Mouse (Mus musculus): ENCODE measurements around the gene Itm2b. TPM values are rescaled to one million over a fixed set of nuclear protein-coding genes. Genes with fewer than 3 reads are reported as not detected.

Gene Itm2b
- 1,793 and 1,993 TPM in 2 replicates for polyA plus RNA-seq (2012; rRNA removed)

GRCm38 (mm10) chr14:73384913-73385719, at the start of gene Itm2b:
Gene Itm2b, minus strand, starts transcription at chr14:73385289.
- DNase-seq: peak; percentile 85 to 93
- Histone ChIP-seq H3K27ac (ENCODE audit: insufficient read depth, low read length) (peak within 1 kb of the TSS; percentile 100), H3K4me3 (replicated peaks; ENCODE audit: insufficient read depth, low read depth, low read length) (peak within 1 kb of the TSS; percentile 94), H3K4me1 (ENCODE audit: control insufficient read depth, insufficient read depth, low read length) (peaks cover 8% of the 10 kb centered on the region; the same call in 1 of the 2 replicates), H3K27me3 (ENCODE audit: control insufficient read depth, insufficient read depth, low read length) (no peaks in the 10 kb centered on the region)
- WGBS: under 1% methylated on average over 62 of the region's 62 CpGs
- TF ChIP-seq POLR2A (IDR thresholded peaks at IDR 0.05; ENCODE audit: borderline replicate concordance, insufficient read depth, low read length) (peak; percentile 85), CTCF (IDR thresholded peaks at IDR 0.05; ENCODE audit: borderline replicate concordance, insufficient read depth, low read depth, low read length) (no peak)

- 89% methylated on average over 6 of the region's 6 CpGs for WGBS
- Histone ChIP-seq H3K27me3 (ENCODE audit: control insufficient read depth, insufficient read depth, low read length) (no peaks in the 10 kb centered on the region), H3K4me3 (replicated peaks; ENCODE audit: insufficient read depth, low read depth, low read length) (no peak overlapping the region), H3K27ac (ENCODE audit: insufficient read depth, low read length) (no peak overlapping the region), H3K4me1 (ENCODE audit: control insufficient read depth, insufficient read depth, low read length) (no peaks in the 10 kb centered on the region)
- DNase-seq: no peak
- TF ChIP-seq CTCF (IDR thresholded peaks at IDR 0.05; ENCODE audit: borderline replicate concordance, insufficient read depth, low read depth, low read length) (no peak), POLR2A (IDR thresholded peaks at IDR 0.05; ENCODE audit: borderline replicate concordance, insufficient read depth, low read length) (no peak)
Observed at GRCm38 (mm10) chr14:73433487-73433886, 48.4 kb upstream of the Itm2b start.

- Histone ChIP-seq H3K4me3 (replicated peaks; ENCODE audit: insufficient read depth, low read depth, low read length) (no peak overlapping the region), H3K27me3 (ENCODE audit: control insufficient read depth, insufficient read depth, low read length) (no peaks in the 10 kb centered on the region), H3K27ac (ENCODE audit: insufficient read depth, low read length) (no peak overlapping the region), H3K4me1 (ENCODE audit: control insufficient read depth, insufficient read depth, low read length) (peaks cover 12% of the 10 kb centered on the region)
- DNase-seq: no peak
- TF ChIP-seq POLR2A (IDR thresholded peaks at IDR 0.05; ENCODE audit: borderline replicate concordance, insufficient read depth, low read length): no peak
- 77% methylated on average over 12 of the region's 12 CpGs for WGBS
Observed at GRCm38 (mm10) chr14:73430571-73430970, 45.5 kb upstream of the Itm2b start.

- no peak overlapping the region for H3K4me3 ChIP-seq (replicated peaks; ENCODE audit: insufficient read depth, low read depth, low read length)
- TF ChIP-seq CTCF (IDR thresholded peaks at IDR 0.05; ENCODE audit: borderline replicate concordance, insufficient read depth, low read depth, low read length) (no peak), POLR2A (IDR thresholded peaks at IDR 0.05; ENCODE audit: borderline replicate concordance, insufficient read depth, low read length) (0 out of 2 replicates have a peak, but pooled peaks have one; percentile 11)
- no peaks in the 10 kb centered on the region for H3K27me3 ChIP-seq (ENCODE audit: control insufficient read depth, insufficient read depth, low read length)
- DNase-seq: peak; percentile 74 to 92
- WGBS: 7% methylated on average over 2 of the region's 2 CpGs
- peaks cover 30% of the 10 kb centered on the region for H3K4me1 ChIP-seq (ENCODE audit: control insufficient read depth, insufficient read depth, low read length)
- H3K27ac ChIP-seq (ENCODE audit: insufficient read depth, low read length): peak overlapping the region; percentile 99
Observed at GRCm38 (mm10) chr14:73425571-73426041, 40.5 kb upstream of the Itm2b start.

- DNase-seq: peak; percentile 77 to 92
- Histone ChIP-seq H3K4me3 (replicated peaks; ENCODE audit: insufficient read depth, low read depth, low read length) (peak overlapping the region; percentile 15), H3K4me1 (ENCODE audit: control insufficient read depth, insufficient read depth, low read length) (peaks cover 35% of the 10 kb centered on the region), H3K27me3 (ENCODE audit: control insufficient read depth, insufficient read depth, low read length) (no peaks in the 10 kb centered on the region), H3K27ac (ENCODE audit: insufficient read depth, low read length) (peak overlapping the region; percentile 86)
- TF ChIP-seq CTCF (IDR thresholded peaks at IDR 0.05; ENCODE audit: borderline replicate concordance, insufficient read depth, low read depth, low read length): no peak
- TF ChIP-seq POLR2A (IDR thresholded peaks at IDR 0.05; ENCODE audit: borderline replicate concordance, insufficient read depth, low read length): 0 out of 2 replicates have a peak, but pooled peaks have one; percentile 21
- 3% methylated on average over 6 of the region's 6 CpGs for WGBS
Observed at GRCm38 (mm10) chr14:73424961-73425360, 39.9 kb upstream of the Itm2b start.

GRCm38 (mm10) chr14:73423542-73423941, 38.5 kb upstream of the Itm2b start:
- no peak for TF ChIP-seq POLR2A (IDR thresholded peaks at IDR 0.05; ENCODE audit: borderline replicate concordance, insufficient read depth, low read length)
- no peak for TF ChIP-seq CTCF (IDR thresholded peaks at IDR 0.05; ENCODE audit: borderline replicate concordance, insufficient read depth, low read depth, low read length)
- Histone ChIP-seq H3K27ac (ENCODE audit: insufficient read depth, low read length) (no peak overlapping the region), H3K4me3 (replicated peaks; ENCODE audit: insufficient read depth, low read depth, low read length) (no peak overlapping the region), H3K27me3 (ENCODE audit: control insufficient read depth, insufficient read depth, low read length) (no peaks in the 10 kb centered on the region), H3K4me1 (ENCODE audit: control insufficient read depth, insufficient read depth, low read length) (peaks cover 40% of the 10 kb centered on the region)
- no peak for DNase-seq

GRCm38 (mm10) chr14:73422621-73423020, 37.5 kb upstream of the Itm2b start:
- Histone ChIP-seq H3K4me3 (replicated peaks; ENCODE audit: insufficient read depth, low read depth, low read length) (no peak overlapping the region), H3K4me1 (ENCODE audit: control insufficient read depth, insufficient read depth, low read length) (peaks cover 40% of the 10 kb centered on the region), H3K27ac (ENCODE audit: insufficient read depth, low read length) (no peak overlapping the region), H3K27me3 (ENCODE audit: control insufficient read depth, insufficient read depth, low read length) (no peaks in the 10 kb centered on the region)
- no peak for TF ChIP-seq POLR2A (IDR thresholded peaks at IDR 0.05; ENCODE audit: borderline replicate concordance, insufficient read depth, low read length)
- no peak for TF ChIP-seq CTCF (IDR thresholded peaks at IDR 0.05; ENCODE audit: borderline replicate concordance, insufficient read depth, low read depth, low read length)
- DNase-seq: no peak
- WGBS: 78% methylated on average over 2 of the region's 2 CpGs

GRCm38 (mm10) chr14:73421580-73421979, 36.5 kb upstream of the Itm2b start:
- TF ChIP-seq CTCF (IDR thresholded peaks at IDR 0.05; ENCODE audit: borderline replicate concordance, insufficient read depth, low read depth, low read length) (no peak), POLR2A (IDR thresholded peaks at IDR 0.05; ENCODE audit: borderline replicate concordance, insufficient read depth, low read length) (no peak)
- H3K27ac ChIP-seq (ENCODE audit: insufficient read depth, low read length): no peak overlapping the region
- H3K4me3 ChIP-seq (replicated peaks; ENCODE audit: insufficient read depth, low read depth, low read length): no peak overlapping the region
- no peak for DNase-seq
- no peaks in the 10 kb centered on the region for H3K27me3 ChIP-seq (ENCODE audit: control insufficient read depth, insufficient read depth, low read length)
- 80% methylated on average over 9 of the region's 9 CpGs for WGBS
- peaks cover 36% of the 10 kb centered on the region for H3K4me1 ChIP-seq (ENCODE audit: control insufficient read depth, insufficient read depth, low read length)
